Mouse (Mus musculus): ENCODE results near the gene Gm8126. TPM values are rescaled to one million over a fixed set of nuclear protein-coding genes. Genes with fewer than 3 reads are reported as not detected.

Gm8126 gene
- total RNA-seq, 2 experiments from 2014 or later, result 0.29 to 0.34 TPM

Other genes with a start within 250 kb of the Gm8126 start
- under 1 TPM in 1 of 2 experiments, not detected in 1; 0.49 TPM for gene Gm10376, start 243.0 kb upstream of the Gm8126 start, total RNA-seq (2021)
- not detected for gene Gm8094, start 182.0 kb upstream of the Gm8126 start, total RNA-seq (2021)
- gene Gm8104, start 158.0 kb upstream of the Gm8126 start, total RNA-seq (2021), result under 1 TPM; 0.26 to 0.36 TPM
- under 1 TPM in 1 of 2 experiments, not detected in 1; 0.20 TPM for gene Gm7233, start 78.8 kb upstream of the Gm8126 start, total RNA-seq (2021)
- not detected for gene Gm8122, start 23.3 kb upstream of the Gm8126 start, total RNA-seq (2021)
- gene Gm9732, start 16.4 kb downstream of the Gm8126 start, total RNA-seq (2021), result not detected
- not detected for gene Gm8127, start 35.2 kb downstream of the Gm8126 start, total RNA-seq (2021)
- not detected for gene 1700001F09Rik, start 89.2 kb downstream of the Gm8126 start, total RNA-seq (2021)
- not detected for gene Gm8138, start 157.7 kb downstream of the Gm8126 start, total RNA-seq (2021)

Measured in left cerebral cortex, postnatal 14 days (tissue).